9 mouse cellular contexts compared by ENCODE assay signal in genomic region chr6:140443374-140443773, GRCm38 (mm10). TPM values are rescaled to one million over a fixed set of nuclear protein-coding genes. Genes with fewer than 3 reads are reported as not detected.
DNase-seq lines count a peak whose midpoint lies in the region; ATAC-seq and TF ChIP-seq lines count a peak whose summit lies in the region.
"Had no signal": no experiment of that assay in that cellular context is flagged by ENCODE, and none has a peak within 500 bp of the region (broad histone marks: within the 10 kb centered on the region; RNA-seq: fewer than 3 reads in every experiment).

No protein-coding gene starts in this region.

- no peaks in the 10 kb centered on the region for H3K9me3 ChIP-seq in kidney, embryonic 16.5 days (ENCODE audit: low read length)
- H3K9me3 ChIP-seq in E14TG2a.4 (ENCODE audit: low read length): no peaks in the 10 kb centered on the region
- H3K9me3 ChIP-seq in forebrain, embryonic 14.5 days (replicated peaks; ENCODE audit: control insufficient read depth, low read length): no peaks in the 10 kb centered on the region
- H3K9me3 ChIP-seq in intestine, embryonic 16.5 days (ENCODE audit: control insufficient read depth, low read length): no peaks in the 10 kb centered on the region
- H3K9me3 ChIP-seq: limb, embryonic 15.5 days had no signal

- peak; percentile 82 for TF ChIP-seq CTCF in E14TG2a.4 (conservative IDR thresholded peaks at IDR 0.05; ENCODE audit: low read length)

- no peak overlapping the region for H3K4me2 ChIP-seq in kidney, embryonic 16.5 days (replicated peaks; ENCODE audit: low read depth, low read length)
- no peak overlapping the region for H3K4me2 ChIP-seq in forebrain, embryonic 14.5 days (ENCODE audit: low read length)
- H3K4me2 ChIP-seq in intestine, embryonic 16.5 days (ENCODE audit: low read depth, low read length): no peak overlapping the region
- H3K4me2 ChIP-seq: limb, embryonic 15.5 days had no signal

- H3K9ac ChIP-seq in kidney, embryonic 16.5 days (replicated peaks; ENCODE audit: low read length): no peak overlapping the region
- H3K9ac ChIP-seq in forebrain, embryonic 14.5 days (ENCODE audit: low read length): no peak overlapping the region
- H3K9ac ChIP-seq in intestine, embryonic 16.5 days (ENCODE audit: low read depth, low read length): no peak overlapping the region
- H3K9ac ChIP-seq: limb, embryonic 15.5 days had no signal

- no peak for ATAC-seq in kidney, embryonic 16.5 days (ENCODE audit: low FRiP score, low TSS enrichment)
- ATAC-seq in forebrain, embryonic 14.5 days: peak; percentile 11; the same call in 1 of the 2 replicates
- ATAC-seq in intestine, embryonic 16.5 days: peak; percentile 57

- H3K27ac ChIP-seq in kidney, embryonic 16.5 days (ENCODE audit: low read length): no peak overlapping the region
- H3K27ac ChIP-seq in forebrain, embryonic 14.5 days (ENCODE audit: low read depth, low read length): no peak overlapping the region
- H3K27ac ChIP-seq in intestine, embryonic 16.5 days (ENCODE audit: low read length): no peak overlapping the region
- H3K27ac ChIP-seq: limb, embryonic 15.5 days had no signal

- 95% methylated on average over 5 of the region's 5 CpGs for WGBS in kidney, embryonic 16.5 days
- WGBS in forebrain, embryonic 14.5 days: 92% methylated on average over 5 of the region's 5 CpGs
- WGBS in intestine, embryonic 16.5 days: 81% methylated on average over 5 of the region's 5 CpGs

- peaks cover 9% of the 10 kb centered on the region; the same call in 1 of the 2 replicates for H3K4me1 ChIP-seq in kidney, embryonic 16.5 days (ENCODE audit: insufficient read depth, low read length)
- H3K4me1 ChIP-seq in E14TG2a.4 (replicated peaks; ENCODE audit: low read depth, low read length): peaks cover 36% of the 10 kb centered on the region
- H3K4me1 ChIP-seq in forebrain, embryonic 14.5 days (ENCODE audit: control insufficient read depth, insufficient read depth, low read length): peaks cover 7% of the 10 kb centered on the region; the same call in 1 of the 2 replicates
- peaks cover 5% of the 10 kb centered on the region; the same call in 1 of the 2 replicates for H3K4me1 ChIP-seq in intestine, embryonic 16.5 days (ENCODE audit: control insufficient read depth, insufficient read depth, low read length)

- no peaks in the 10 kb centered on the region for H3K27me3 ChIP-seq in kidney, embryonic 16.5 days (ENCODE audit: insufficient read depth, low read length)
- H3K27me3 ChIP-seq in E14TG2a.4 (ENCODE audit: insufficient read depth, low read length): no peaks in the 10 kb centered on the region
- no peaks in the 10 kb centered on the region for H3K27me3 ChIP-seq in forebrain, embryonic 14.5 days (replicated peaks; ENCODE audit: control insufficient read depth, insufficient read depth, low read length)
- no peaks in the 10 kb centered on the region for H3K27me3 ChIP-seq in intestine, embryonic 16.5 days (replicated peaks; ENCODE audit: control insufficient read depth, insufficient read depth, low read length)
- H3K27me3 ChIP-seq: limb, embryonic 15.5 days had no signal

- no peak overlapping the region for H3K4me3 ChIP-seq in kidney, embryonic 16.5 days (ENCODE audit: low read length)
- no peak overlapping the region for H3K4me3 ChIP-seq in E14TG2a.4 (replicated peaks; ENCODE audit: low read length)
- no peak overlapping the region for H3K4me3 ChIP-seq in forebrain, embryonic 14.5 days (ENCODE audit: low read depth, low read length)
- H3K4me3 ChIP-seq in intestine, embryonic 16.5 days (ENCODE audit: low read length): no peak overlapping the region
- H3K4me3 ChIP-seq: limb, embryonic 15.5 days had no signal

- no peaks in the 10 kb centered on the region for H3K36me3 ChIP-seq in kidney, embryonic 16.5 days (ENCODE audit: insufficient read depth, low read length)
- 0 out of 2 replicates have a peak, but pooled peaks cover 3% of the 10 kb centered on the region for H3K36me3 ChIP-seq in E14TG2a.4 (ENCODE audit: insufficient read depth, low read length)
- H3K36me3 ChIP-seq in forebrain, embryonic 14.5 days (ENCODE audit: control insufficient read depth, insufficient read depth, low read length): no peaks in the 10 kb centered on the region
- H3K36me3 ChIP-seq in intestine, embryonic 16.5 days (ENCODE audit: control insufficient read depth, insufficient read depth, low read length): no peaks in the 10 kb centered on the region
- H3K36me3 ChIP-seq: limb, embryonic 15.5 days had no signal

- peak; percentile 21 for DNase-seq in kidney, adult 11 months
- peak; percentile 17 for DNase-seq in c-Kit-negative CD71-positive TER-119-positive erythroid progenitor cells, embryonic 14.5 days (ENCODE audit: low read depth, low spot score)
- peak; percentile 79 for DNase-seq in forebrain, embryonic 14.5 days (ENCODE audit: low spot score)
- DNase-seq in lung, postnatal 10 days: peak; percentile 63
- peak; percentile 12 to 63 for DNase-seq in spleen, postnatal 10 days (ENCODE audit: low spot score in 2 of 2)

RNA-seq across cellular contexts. Expression of gene Plekha5, which starts 19.5 kb away (rescaled TPM):
- polyA plus RNA-seq in kidney, embryonic 16.5 days (2015; fragmentation: Nextera tagmentation; extraction: Ambion mirVana): 45.4 and 46.5 TPM in 2 replicates
- polyA plus RNA-seq in forebrain, embryonic 14.5 days (2014; fragmentation: Nextera tagmentation; extraction: Ambion mirVana): 26.5 and 27.9 TPM in 2 replicates
- polyA plus RNA-seq in intestine, embryonic 16.5 days (2015; fragmentation: Nextera tagmentation; extraction: Ambion mirVana): 27.9 and 30.1 TPM in 2 replicates

Comparison
In these comparisons a context has a peak if more than half of its experiments do, and no peak if none do; other contexts are left out.
1. DNase-seq: peak in every context shown above with its lines; median percentile 79 in forebrain, embryonic 14.5 days; 63 in lung, postnatal 10 days; 38 in spleen, postnatal 10 days; 21 in kidney, adult 11 months; 17 in c-Kit-negative CD71-positive TER-119-positive erythroid progenitor cells, embryonic 14.5 days.